Mouse (Mus musculus) limb, embryonic 15.5 days (tissue): ENCODE data around the gene Tmub2. TPM values are rescaled to one million over a fixed set of nuclear protein-coding genes. Genes with fewer than 3 reads are reported as not detected.

Experiments used
- ATAC-seq: fragments of 200-750 bp; cut with Nextera tagmentation; 2 replicates; pipeline ENCODE4 v1.8.0; 2017; ENCODE audit warnings: low read depth, moderate TSS enrichment; ENCODE audit not compliant: insufficient number of reproducible peaks, low FRiP score, low TSS enrichment
- H3K27ac ChIP-seq: fragments of 300-500 bp; sonication (generic); 2 replicates; pipeline ENCODE4 v1.5.1; 2015; ENCODE audit warnings: moderate library complexity, mild to moderate bottlenecking, inconsistent platforms
- H3K27me3 ChIP-seq: fragments of 300-500 bp; sonication (generic); 2 replicates; pipeline ENCODE4 v1.6.1; 2015; ENCODE audit warnings: inconsistent platforms
- H3K36me3 ChIP-seq: fragments of 300-500 bp; sonication (generic); 2 replicates; pipeline ENCODE4 v1.6.1; 2015; ENCODE audit warnings: inconsistent platforms
- H3K4me1 ChIP-seq: fragments of 300-500 bp; sonication (generic); 2 replicates; pipeline ENCODE4 v1.6.1; 2015; ENCODE audit warnings: inconsistent platforms
- H3K4me2 ChIP-seq: fragments of 300-500 bp; sonication (generic); 2 replicates; pipeline ENCODE4 v1.6.1; 2015; ENCODE audit warnings: mild to moderate bottlenecking, inconsistent platforms
- H3K4me3 ChIP-seq: fragments of 300-500 bp; sonication (generic); 2 replicates; pipeline ENCODE4 v1.5.1; 2015; ENCODE audit warnings: mild to moderate bottlenecking, inconsistent platforms
- H3K9ac ChIP-seq: fragments of 300-500 bp; sonication (generic); 2 replicates; pipeline ENCODE4 v1.6.1; 2015; ENCODE audit warnings: inconsistent platforms
- H3K9me3 ChIP-seq: fragments of 300-500 bp; sonication (generic); 2 replicates; pipeline ENCODE4 v1.6.1; 2016; ENCODE audit warnings: inconsistent platforms
- WGBS: fragments of 180-500 bp; shearing (Covaris S2); methylation state at CpG from one replicate; pipeline ENCODE4 v1.1.7; 2015; 5-methylcytosine and 5-hydroxymethylcytosine counted together
- polyA plus RNA-seq: library from polyadenylated mRNA; unstranded; fragments of >200 nt; fragmentation: Nextera tagmentation; extraction: Ambion mirVana; gene quantifications from 2 replicates; pipeline ENCODE4 v1.2.1, GENCODE M21; 2015

Gene Tmub2
- polyA plus RNA-seq, 1 experiment from 2014 or later, result 53.9 TPM

- Histone ChIP-seq H3K27ac (no peak overlapping the region), H3K4me3 (no peak overlapping the region), H3K9me3 (no peaks in the 10 kb centered on the region), H3K4me2 (no peak overlapping the region), H3K4me1 (peaks cover 7% of the 10 kb centered on the region; the same call in 1 of the 2 replicates), H3K9ac (no peak overlapping the region), H3K36me3 (no peaks in the 10 kb centered on the region), H3K27me3 (no peaks in the 10 kb centered on the region)
- 78% methylated on average over 1 of the region's 1 CpGs for WGBS
- no peak for ATAC-seq
Measured at GRCm38 (mm10) chr11:102336191-102336590, 51.5 kb downstream of the Tmub2 start.

GRCm38 (mm10) chr11:102337921-102338320, 53.2 kb downstream of the Tmub2 start:
- H3K9ac ChIP-seq, result no peak overlapping the region
- H3K27me3 ChIP-seq, result no peaks in the 10 kb centered on the region
- H3K27ac ChIP-seq, result no peak overlapping the region
- H3K4me2 ChIP-seq, result no peak overlapping the region
- WGBS, result 23% methylated on average over 1 of the region's 1 CpGs
- no peak overlapping the region for H3K4me3 ChIP-seq
- no peaks in the 10 kb centered on the region for H3K36me3 ChIP-seq
- no peak for ATAC-seq
- peaks cover 7% of the 10 kb centered on the region; the same call in 1 of the 2 replicates for H3K4me1 ChIP-seq
- H3K9me3 ChIP-seq, result no peaks in the 10 kb centered on the region

- H3K4me3 ChIP-seq, result no peak overlapping the region
- ATAC-seq, result 0 out of 2 replicates have a peak, but pooled peaks have one; percentile 58
- peaks cover 7% of the 10 kb centered on the region; the same call in 1 of the 2 replicates for H3K4me1 ChIP-seq
- H3K27ac ChIP-seq, result no peak overlapping the region
- WGBS, result 29% methylated on average over 3 of the region's 3 CpGs
- no peak overlapping the region for H3K9ac ChIP-seq
- H3K4me2 ChIP-seq, result no peak overlapping the region
- no peaks in the 10 kb centered on the region for H3K36me3 ChIP-seq
- H3K9me3 ChIP-seq, result no peaks in the 10 kb centered on the region
- H3K27me3 ChIP-seq, result no peaks in the 10 kb centered on the region
Measured at GRCm38 (mm10) chr11:102338561-102338960, 53.8 kb downstream of the Tmub2 start.

Other genes starting within 250 kb of the Tmub2 start
- 2.2 and 2.4 TPM in 2 replicates for gene Cd300lg, start 243.4 kb upstream of the Tmub2 start, polyA plus RNA-seq
- gene Mpp2, start 196.4 kb upstream of the Tmub2 start, polyA plus RNA-seq, result 7.5 and 8.8 TPM in 2 replicates
- not detected in 2 replicates for gene Ppy, start 183.6 kb upstream of the Tmub2 start, polyA plus RNA-seq
- not detected in 2 replicates for gene Pyy, start 177.1 kb upstream of the Tmub2 start, polyA plus RNA-seq
- gene Nags, start 139.4 kb upstream of the Tmub2 start, polyA plus RNA-seq, result 0.12 and 0.14 TPM in 2 replicates
- 37.5 and 40.3 TPM in 2 replicates for gene Tmem101, start 128.5 kb upstream of the Tmub2 start, polyA plus RNA-seq
- gene Lsm12, start 99.6 kb upstream of the Tmub2 start, polyA plus RNA-seq, result 119 and 130 TPM in 2 replicates
- gene G6pc3, start 95.3 kb upstream of the Tmub2 start, polyA plus RNA-seq, result 25.1 and 27.6 TPM in 2 replicates
- 94.1 and 96.7 TPM in 2 replicates for gene Hdac5, start 54.8 kb upstream of the Tmub2 start, polyA plus RNA-seq
- 13.0 and 13.8 TPM in 2 replicates for gene BC030867, start 36.0 kb upstream of the Tmub2 start, polyA plus RNA-seq
- 0.20 and 0.24 TPM in 2 replicates for gene Asb16, start 16.2 kb upstream of the Tmub2 start, polyA plus RNA-seq
- gene Atxn7l3, start 11.7 kb downstream of the Tmub2 start, polyA plus RNA-seq, result 15.0 and 18.0 TPM in 2 replicates
- 76.0 and 85.7 TPM in 2 replicates for gene Ubtf, start 34.8 kb downstream of the Tmub2 start, polyA plus RNA-seq
- 5.9 and 10.4 TPM in 2 replicates for gene Slc4a1, start 81.3 kb downstream of the Tmub2 start, polyA plus RNA-seq
- 1.2 and 1.6 TPM in 2 replicates for gene Rundc3a, start 108.5 kb downstream of the Tmub2 start, polyA plus RNA-seq
- 184 and 195 TPM in 2 replicates for gene Slc25a39, start 123.0 kb downstream of the Tmub2 start, polyA plus RNA-seq
- 192 and 215 TPM in 2 replicates for gene Grn, start 145.4 kb downstream of the Tmub2 start, polyA plus RNA-seq
- 4.9 and 5.7 TPM in 2 replicates for gene Fam171a2, start 162.8 kb downstream of the Tmub2 start, polyA plus RNA-seq
- 6.6 and 6.9 TPM in 2 replicates for gene Itga2b, start 185.2 kb downstream of the Tmub2 start, polyA plus RNA-seq